Mouse (Mus musculus): ENCODE data around the gene Bhlhe40. TPM values are rescaled to one million over a fixed set of nuclear protein-coding genes. Genes with fewer than 3 reads are reported as not detected.

Gene Bhlhe40
- polyA plus RNA-seq, 1 experiment: not detected

DNA sequence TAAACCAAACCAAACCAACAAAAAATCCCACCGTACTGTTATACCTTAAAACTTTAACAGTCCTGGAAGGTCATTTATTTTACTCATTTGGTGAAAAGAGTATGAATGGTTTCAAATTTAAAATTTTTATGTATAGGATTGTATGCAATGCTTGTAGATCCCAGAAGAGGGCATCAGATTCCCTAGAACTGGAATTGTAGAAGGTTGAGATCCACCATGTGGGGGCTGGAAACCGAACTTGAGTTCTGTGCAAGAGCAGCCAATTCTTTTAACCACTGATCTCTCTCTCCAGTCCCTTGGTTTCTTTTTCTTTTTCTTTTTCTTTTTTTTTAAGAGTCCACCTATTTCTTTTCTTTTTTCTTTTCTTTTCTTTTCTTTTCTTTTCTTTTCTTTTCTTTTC lies 13.8 kb downstream of the Bhlhe40 start:
- TF ChIP-seq GATA1 (IDR thresholded peaks at IDR 0.05; ENCODE audit: low read length): no peak

DNA sequence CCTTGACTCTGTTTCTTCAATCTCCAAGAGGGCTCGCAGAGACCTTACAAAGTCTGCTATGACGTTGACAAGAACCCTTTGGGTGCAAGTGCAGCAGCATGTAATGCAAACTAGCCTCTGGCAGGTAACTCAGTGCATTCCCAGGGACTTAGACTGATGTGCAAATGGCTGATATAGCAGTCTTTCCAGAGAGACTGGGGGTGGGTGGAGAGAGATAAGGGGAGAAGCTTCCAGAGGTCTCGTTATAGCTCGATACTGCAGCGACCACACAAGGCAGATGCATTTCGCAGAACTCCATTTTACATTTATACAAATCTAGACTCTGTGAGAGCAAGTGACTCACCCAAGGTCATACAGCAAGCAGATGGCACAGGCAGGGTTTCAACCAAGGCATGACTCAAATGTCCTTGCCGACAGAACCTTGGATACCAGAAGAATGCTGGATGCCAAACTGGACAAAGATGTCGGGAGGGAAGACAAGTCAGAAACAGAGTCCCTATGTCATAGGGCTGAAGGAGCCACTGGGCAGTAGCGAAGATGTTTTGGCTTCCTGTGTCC lies 16.4 kb downstream of the Bhlhe40 start:
- TF ChIP-seq GATA1 (IDR thresholded peaks at IDR 0.05; ENCODE audit: low read length): no peak

DNA sequence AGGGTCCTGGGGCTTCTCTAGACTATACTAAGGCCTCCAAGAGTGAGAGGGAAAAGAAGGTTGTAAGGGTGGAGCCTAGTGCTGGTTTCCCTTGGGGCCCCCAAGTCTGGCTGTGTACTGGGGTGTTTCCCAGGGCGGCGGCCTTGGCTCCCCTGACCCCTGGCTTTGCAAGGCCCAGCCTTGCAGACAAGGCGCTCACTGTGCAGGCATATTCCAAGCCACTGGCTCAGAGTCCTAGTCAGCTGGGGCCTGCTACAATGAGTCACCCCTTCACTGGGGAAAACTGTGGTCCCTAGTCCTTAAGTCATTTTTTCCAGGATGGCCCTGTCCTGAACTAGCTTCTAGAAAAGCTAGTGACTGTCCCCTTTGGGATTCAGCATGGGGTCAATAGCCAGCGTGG lies 17.3 kb downstream of the Bhlhe40 start:
- TF ChIP-seq GATA1 (IDR thresholded peaks at IDR 0.05; ENCODE audit: low read length): no peak

GRCm38 (mm10) chr6:108678227-108678626 lies 17.8 kb downstream of the Bhlhe40 start:
- no peak for TF ChIP-seq GATA1 (IDR thresholded peaks at IDR 0.05; ENCODE audit: low read length)

GRCm38 (mm10) chr6:108680503-108680902 lies 20.1 kb downstream of the Bhlhe40 start:
- no peak for TF ChIP-seq GATA1 (IDR thresholded peaks at IDR 0.05; ENCODE audit: low read length)

GRCm38 (mm10) chr6:108681084-108681483 lies 20.7 kb downstream of the Bhlhe40 start:
- no peak for TF ChIP-seq GATA1 (IDR thresholded peaks at IDR 0.05; ENCODE audit: low read length)

DNA sequence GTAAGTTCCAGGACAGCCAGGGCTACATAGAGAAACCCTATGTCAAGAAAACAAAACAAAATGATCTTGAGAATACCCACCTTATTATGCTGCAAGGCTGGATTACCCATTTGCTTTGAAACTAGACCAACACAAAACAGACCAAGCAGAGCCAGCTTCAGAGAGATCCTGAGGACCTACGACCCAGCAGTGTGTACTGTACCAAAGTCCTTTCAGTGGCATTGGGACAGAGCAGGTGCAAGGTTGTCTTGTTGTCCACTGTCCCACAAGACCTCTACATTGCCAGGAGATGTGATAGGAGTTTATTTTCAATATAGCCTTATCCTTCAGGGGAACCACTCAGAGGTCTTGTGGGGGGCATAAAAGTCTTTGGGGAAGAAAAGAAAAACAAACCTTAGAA lies 22.7 kb downstream of the Bhlhe40 start:
- TF ChIP-seq GATA1 (IDR thresholded peaks at IDR 0.05; ENCODE audit: low read length): no peak

DNA sequence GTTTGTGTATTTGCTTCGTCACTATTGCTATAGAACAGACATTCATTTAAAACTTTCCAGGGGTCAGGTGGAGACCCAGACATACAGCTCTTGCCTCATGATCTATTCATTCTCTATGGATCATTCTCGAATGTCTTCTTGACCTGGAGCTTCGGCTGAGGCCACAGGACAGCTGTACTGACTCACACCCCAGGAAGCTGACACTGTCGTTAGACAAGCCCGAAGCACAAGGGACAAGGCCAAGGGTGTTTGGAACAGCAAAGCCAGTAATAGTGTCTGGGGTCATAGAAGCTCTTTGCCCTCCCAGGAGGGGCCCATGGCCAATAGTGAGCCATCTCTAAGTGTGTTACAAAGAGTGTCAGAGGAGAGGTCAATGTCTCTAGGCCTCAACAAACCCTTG lies 24.0 kb downstream of the Bhlhe40 start:
- no peak for TF ChIP-seq GATA1 (IDR thresholded peaks at IDR 0.05; ENCODE audit: low read length)

DNA sequence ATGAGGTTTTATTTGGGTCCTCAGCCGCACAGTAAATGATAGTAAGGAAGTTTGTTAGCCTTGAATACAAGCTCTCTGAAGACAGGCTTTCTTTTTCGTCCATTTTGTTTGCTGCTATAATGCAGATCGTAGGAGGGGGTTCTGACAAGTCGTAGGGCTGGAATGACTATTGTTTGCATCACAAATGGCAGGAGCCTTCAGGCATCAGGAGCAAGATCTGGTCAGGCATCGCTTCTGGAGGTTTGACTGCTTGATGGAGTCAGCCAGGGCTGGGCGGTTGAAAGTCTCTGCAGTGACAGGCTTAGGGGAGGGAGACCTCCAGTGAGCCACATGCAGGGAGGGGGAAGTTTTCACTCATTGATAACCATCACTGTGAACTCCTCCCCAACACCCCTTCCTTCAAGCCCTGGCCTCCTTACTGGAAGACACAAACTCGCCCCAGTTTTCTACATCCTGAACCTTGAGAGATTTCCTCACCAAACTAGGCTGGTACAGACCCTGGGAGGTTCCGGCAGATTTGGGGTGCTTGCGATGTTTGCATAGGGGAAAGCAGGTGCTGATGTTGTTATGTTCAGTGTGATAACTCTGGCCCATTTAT lies 25.4 kb downstream of the Bhlhe40 start:
- TF ChIP-seq GATA1 (IDR thresholded peaks at IDR 0.05; ENCODE audit: low read length): no peak

DNA sequence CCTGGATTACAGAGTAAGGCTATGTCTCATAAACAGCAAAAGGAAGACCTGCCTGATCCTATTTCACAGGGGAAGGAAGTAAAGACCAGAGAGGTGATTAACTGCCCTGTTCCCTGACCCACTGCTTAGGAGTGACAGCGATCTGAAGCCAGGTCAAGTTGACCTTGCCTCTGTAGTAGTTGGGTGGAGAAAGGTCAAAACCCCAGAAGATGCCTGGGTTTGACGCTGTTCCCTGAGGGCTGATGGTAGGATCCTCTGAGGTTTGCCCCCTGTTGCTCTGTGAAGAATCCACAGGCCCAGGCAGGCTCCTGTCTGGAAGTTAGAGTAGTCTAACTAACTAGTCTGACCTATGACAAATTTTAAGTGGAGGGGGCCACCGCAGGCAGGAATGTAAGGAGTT lies 26.5 kb downstream of the Bhlhe40 start:
- no peak for TF ChIP-seq GATA1 (IDR thresholded peaks at IDR 0.05; ENCODE audit: low read length)

GRCm38 (mm10) chr6:108688344-108688743 lies 27.9 kb downstream of the Bhlhe40 start:
- TF ChIP-seq GATA1 (IDR thresholded peaks at IDR 0.05; ENCODE audit: low read length): no peak

DNA sequence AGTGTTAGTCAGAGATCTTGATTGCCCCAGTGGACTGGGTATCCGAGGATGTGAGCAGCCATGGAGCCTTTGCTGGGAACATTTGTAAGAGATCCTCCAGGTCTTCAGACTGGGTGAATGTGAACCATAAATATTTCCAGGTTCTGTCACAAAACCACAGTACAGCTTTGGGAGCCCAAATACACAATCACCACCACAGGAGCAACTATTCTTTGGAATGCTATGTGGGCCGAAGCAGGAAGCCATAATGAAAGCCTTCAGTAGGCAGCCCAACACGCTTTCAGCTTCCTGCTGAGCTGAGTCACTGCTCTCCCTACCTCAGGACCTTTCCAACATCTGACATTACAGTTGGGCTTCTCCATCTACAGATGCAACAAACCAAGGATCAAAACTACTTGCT lies 32.6 kb downstream of the Bhlhe40 start:
- no peak for TF ChIP-seq GATA1 (IDR thresholded peaks at IDR 0.05; ENCODE audit: low read length)

- no peak for TF ChIP-seq GATA1 (IDR thresholded peaks at IDR 0.05; ENCODE audit: low read length)
Measured at GRCm38 (mm10) chr6:108694965-108695724, 34.7 kb downstream of the Bhlhe40 start.

DNA sequence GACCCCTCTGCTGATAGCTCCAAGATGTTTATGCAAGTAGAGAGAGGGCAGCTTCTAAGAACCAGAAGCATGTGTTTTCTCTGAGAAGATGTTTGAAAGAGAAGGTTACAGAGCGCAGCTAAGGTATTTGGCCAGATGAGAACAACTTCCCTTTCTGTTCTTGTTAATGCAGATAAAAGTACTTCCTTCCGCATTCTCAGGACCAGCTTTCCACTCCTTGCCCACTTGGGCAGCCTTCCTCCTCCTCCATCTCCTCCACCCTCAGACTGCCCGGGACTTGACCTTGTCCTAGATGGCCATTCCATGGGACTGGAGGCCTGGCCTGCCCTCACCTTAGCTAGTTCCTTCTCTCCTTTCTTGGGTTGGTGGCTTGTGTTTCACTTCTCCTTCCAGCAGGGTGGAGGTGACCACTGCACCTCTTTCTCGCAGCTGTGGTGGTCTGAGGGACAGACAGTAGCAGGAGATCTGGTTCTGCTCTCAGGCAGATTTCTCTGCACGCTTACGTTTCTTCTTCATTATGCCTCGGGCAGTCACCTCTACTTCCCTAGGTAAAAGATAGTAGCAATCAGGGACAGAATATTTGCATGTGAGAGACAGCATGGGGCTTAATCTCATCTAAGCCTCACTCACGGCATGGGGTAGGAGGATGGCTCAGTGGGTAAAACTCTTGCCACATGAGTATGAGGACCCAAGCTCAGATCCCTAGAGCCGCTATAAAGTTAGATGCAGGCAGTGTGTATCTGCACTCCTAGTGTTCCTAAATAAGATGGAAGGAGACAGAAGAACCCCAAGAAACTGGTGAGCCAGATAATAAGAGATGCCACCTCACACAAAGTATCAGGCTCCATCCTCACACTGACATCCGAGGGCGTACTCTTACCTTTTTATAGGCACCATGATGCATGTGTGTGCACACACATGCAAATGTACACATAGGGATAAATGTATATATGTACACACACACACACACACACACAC lies 35.7 kb downstream of the Bhlhe40 start:
- no peak for TF ChIP-seq GATA1 (IDR thresholded peaks at IDR 0.05; ENCODE audit: low read length)

GRCm38 (mm10) chr6:108696822-108697202 lies 36.4 kb downstream of the Bhlhe40 start:
- TF ChIP-seq GATA1 (IDR thresholded peaks at IDR 0.05; ENCODE audit: low read length): no peak

GRCm38 (mm10) chr6:108697345-108697744 lies 36.9 kb downstream of the Bhlhe40 start:
- TF ChIP-seq GATA1 (IDR thresholded peaks at IDR 0.05; ENCODE audit: low read length): no peak

Measured in G1E-ER4 (cell line).